Mouse (Mus musculus) neural tube, embryonic 14.5 days (tissue): Measurements from ENCODE around the gene Gramd2. TPM values are rescaled to one million over a fixed set of nuclear protein-coding genes. Genes with fewer than 3 reads are reported as not detected.

Source experiments
- ATAC-seq: fragments of 200-750 bp; cut with Nextera tagmentation; 2 replicates; pipeline ENCODE4 v1.8.0; 2017; ENCODE audit warnings: low read depth, mild to moderate bottlenecking, moderate TSS enrichment, moderate library complexity
- H3K27ac ChIP-seq: fragments of 300-500 bp; sonication (generic); 2 replicates; pipeline ENCODE4 v1.5.1; 2014; ENCODE audit warnings: low read depth, mild to moderate bottlenecking, control low read depth, low read length, moderate library complexity, mixed read lengths
- H3K27me3 ChIP-seq: fragments of 300-500 bp; sonication (generic); 2 replicates; pipeline ENCODE4 v1.6.1; 2014; ENCODE audit warnings: low read length; ENCODE audit not compliant: control insufficient read depth, insufficient read depth
- H3K36me3 ChIP-seq: fragments of 300-500 bp; sonication (generic); 2 replicates; pipeline ENCODE4 v1.6.1; 2014; ENCODE audit warnings: low read length, mixed read lengths; ENCODE audit not compliant: control insufficient read depth, insufficient read depth
- H3K4me1 ChIP-seq: fragments of 300-500 bp; sonication (generic); 2 replicates; pipeline ENCODE4 v1.6.1; 2014; ENCODE audit warnings: low read length; ENCODE audit not compliant: control insufficient read depth, insufficient read depth
- H3K4me2 ChIP-seq: fragments of 300-500 bp; sonication (generic); 2 replicates; pipeline ENCODE4 v1.6.1; 2014; ENCODE audit warnings: mild to moderate bottlenecking, low read depth, low read length, control low read depth
- H3K4me3 ChIP-seq: fragments of 300-500 bp; sonication (generic); 2 replicates; pipeline ENCODE4 v1.5.1; 2014; ENCODE audit warnings: low read depth, low read length, control low read depth, mixed read lengths
- H3K9ac ChIP-seq: fragments of 300-500 bp; sonication (generic); replicated peaks from 2 replicates; pipeline ENCODE4 v1.6.1; 2014; ENCODE audit warnings: low read depth, mild to moderate bottlenecking, control low read depth, low read length, mixed read lengths
- H3K9me3 ChIP-seq: fragments of 300-500 bp; sonication (generic); 2 replicates; pipeline ENCODE4 v1.6.1; 2016; ENCODE audit warnings: low read length; ENCODE audit not compliant: control insufficient read depth
- WGBS: fragments of 180-500 bp; shearing (Covaris S2); extraction: QIAGEN DNeasy Blood & Tissue Kit; methylation state at CpG from one replicate; pipeline ENCODE4 v1.1.7; 2014; 5-methylcytosine and 5-hydroxymethylcytosine counted together
- polyA plus RNA-seq: library from polyadenylated mRNA; unstranded; fragments of >200 nt; fragmentation: Nextera tagmentation; extraction: Ambion mirVana; gene quantifications from 2 replicates; pipeline ENCODE4 v1.2.1, GENCODE M21; 2014

Gramd2 gene
- polyA plus RNA-seq = 3.1 and 6.0 TPM in 2 replicates

DNA sequence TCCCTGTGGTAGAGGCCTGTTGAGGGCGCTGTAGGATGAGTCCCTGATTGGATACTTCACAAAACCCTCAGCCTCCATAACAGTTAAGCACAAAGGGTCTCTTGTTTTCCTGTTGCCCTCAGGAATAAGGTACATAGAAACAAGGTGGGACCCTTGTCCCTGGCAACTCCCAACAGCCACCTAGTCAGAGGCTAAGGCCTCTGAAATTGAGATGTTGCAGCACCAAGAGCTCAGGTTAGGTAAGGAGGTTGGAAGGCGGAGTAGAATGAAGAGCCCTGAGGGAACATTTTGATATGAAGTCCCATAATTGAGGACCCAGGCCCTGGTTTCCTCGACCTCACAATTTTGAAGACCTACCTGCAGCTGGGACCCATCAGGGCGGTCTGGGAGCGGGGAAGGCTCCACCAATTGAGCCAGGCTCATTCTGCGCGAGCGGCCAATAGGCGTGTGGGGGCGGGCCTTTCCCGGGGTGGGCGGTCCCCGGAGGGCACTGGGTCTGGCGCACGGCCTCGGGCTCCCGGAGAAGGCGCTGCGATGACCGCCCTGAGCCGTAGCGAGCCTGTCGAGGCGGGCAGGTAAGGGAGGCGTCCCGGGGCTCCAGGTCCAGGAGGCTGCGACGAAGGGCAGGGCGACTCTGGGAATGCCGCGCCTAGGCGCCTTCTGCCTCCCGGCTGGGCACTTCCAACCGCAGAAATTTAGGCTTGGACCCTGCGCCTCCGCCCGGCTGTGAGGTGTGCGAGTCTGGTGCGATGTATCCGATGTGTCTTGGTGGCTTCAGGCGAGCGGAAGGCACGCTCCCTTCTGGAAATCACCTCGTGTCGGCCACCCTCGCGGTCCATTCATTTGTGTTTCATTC, at the start of gene Gramd2:
Gene Gramd2, plus strand, starts transcription at position 467 of the 856 bp plus-strand sequence.
- H3K36me3 ChIP-seq = peaks cover 35% of the 10 kb centered on the region
- H3K9ac ChIP-seq = peak within 1 kb of the TSS; percentile 56
- peak within 1 kb of the TSS; percentile 48 for H3K4me3 ChIP-seq
- 2% methylated on average over 47 of the region's 47 CpGs for WGBS
- H3K4me1 ChIP-seq = peaks cover 7% of the 10 kb centered on the region; the same call in 1 of the 2 replicates
- peak within 1 kb of the TSS; percentile 86 for H3K4me2 ChIP-seq
- H3K27me3 ChIP-seq = peaks cover 7% of the 10 kb centered on the region
- H3K27ac ChIP-seq = no peak within 1 kb of the TSS
- no peaks in the 10 kb centered on the region for H3K9me3 ChIP-seq
- peak; percentile 93 for ATAC-seq

DNA sequence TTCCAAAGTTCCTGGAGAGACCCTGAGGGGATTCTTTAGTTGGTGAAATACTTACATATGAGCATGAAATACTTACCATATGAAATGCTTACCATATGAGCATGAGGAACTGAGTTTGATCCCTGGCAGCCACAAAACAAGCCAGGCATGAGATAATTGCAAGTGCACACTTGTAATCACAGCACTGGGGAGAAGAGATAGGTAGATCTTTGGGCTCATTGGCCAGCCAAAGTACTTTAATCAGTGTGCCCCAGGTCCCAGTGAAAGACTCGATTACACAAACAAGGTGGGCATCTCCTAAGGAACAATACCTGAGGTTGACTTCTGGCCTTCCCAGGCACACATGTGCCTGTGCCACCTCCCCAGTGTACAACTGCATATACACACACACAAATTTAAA, 41.6 kb upstream of the Gramd2 start:
- Histone ChIP-seq H3K27me3 (no peaks in the 10 kb centered on the region), H3K4me3 (no peak overlapping the region), H3K4me2 (no peak overlapping the region), H3K27ac (no peak overlapping the region), H3K36me3 (peaks cover 79% of the 10 kb centered on the region), H3K9me3 (no peaks in the 10 kb centered on the region), H3K9ac (no peak overlapping the region), H3K4me1 (no peaks in the 10 kb centered on the region)
- WGBS = 85% methylated on average over 1 of the region's 1 CpGs
- no peak for ATAC-seq

DNA sequence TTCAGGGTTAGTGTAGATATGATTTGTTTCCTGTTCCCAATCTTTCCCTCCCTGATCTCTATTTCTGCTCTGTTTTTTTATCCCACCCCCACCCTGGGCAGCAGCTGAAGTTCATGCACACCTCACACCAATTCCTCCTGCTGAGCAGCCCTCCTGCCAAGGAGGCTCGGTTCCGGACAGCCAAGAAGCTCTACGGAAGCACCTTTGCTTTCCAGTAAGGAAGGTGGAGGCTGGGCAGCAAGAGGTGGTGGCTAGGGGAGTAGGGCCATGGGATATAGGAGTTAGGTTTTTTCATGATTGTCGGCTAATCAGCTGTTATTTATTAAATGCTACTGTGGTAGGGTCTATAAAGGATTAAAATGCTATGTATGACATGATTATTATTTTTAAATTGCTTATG, 40.0 kb upstream of the Gramd2 start:
- Histone ChIP-seq H3K27ac (no peak overlapping the region), H3K4me1 (no peaks in the 10 kb centered on the region), H3K27me3 (no peaks in the 10 kb centered on the region), H3K9me3 (no peaks in the 10 kb centered on the region), H3K4me3 (no peak overlapping the region), H3K9ac (no peak overlapping the region), H3K4me2 (no peak overlapping the region), H3K36me3 (peaks cover 69% of the 10 kb centered on the region)
- WGBS = 89% methylated on average over 4 of the region's 4 CpGs
- no peak for ATAC-seq

DNA sequence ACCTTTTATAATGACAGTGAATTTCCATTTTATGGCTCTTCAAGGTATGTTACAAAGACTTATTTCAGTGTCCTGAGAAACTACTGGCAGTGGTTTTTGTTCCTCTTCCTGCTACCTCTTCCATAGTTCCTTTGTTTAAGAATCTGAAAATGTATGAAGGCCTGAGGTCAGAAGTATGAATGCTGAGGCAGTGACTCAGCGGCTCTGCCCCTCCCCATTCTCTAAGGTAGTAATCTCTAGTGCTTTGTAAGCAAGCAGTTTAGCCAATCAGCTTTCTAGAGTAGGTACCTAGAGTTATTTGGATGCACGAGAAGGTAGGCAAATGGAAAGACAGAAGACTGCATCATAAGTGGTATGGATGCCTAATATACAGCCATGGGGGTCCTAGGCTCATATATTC, 38.6 kb upstream of the Gramd2 start:
- Histone ChIP-seq H3K9ac (no peak overlapping the region), H3K9me3 (no peaks in the 10 kb centered on the region), H3K4me2 (no peak overlapping the region), H3K27me3 (no peaks in the 10 kb centered on the region), H3K27ac (no peak overlapping the region), H3K36me3 (peaks cover 67% of the 10 kb centered on the region), H3K4me1 (no peaks in the 10 kb centered on the region), H3K4me3 (no peak overlapping the region)
- WGBS = 72% methylated on average over 2 of the region's 2 CpGs
- no peak for ATAC-seq

DNA sequence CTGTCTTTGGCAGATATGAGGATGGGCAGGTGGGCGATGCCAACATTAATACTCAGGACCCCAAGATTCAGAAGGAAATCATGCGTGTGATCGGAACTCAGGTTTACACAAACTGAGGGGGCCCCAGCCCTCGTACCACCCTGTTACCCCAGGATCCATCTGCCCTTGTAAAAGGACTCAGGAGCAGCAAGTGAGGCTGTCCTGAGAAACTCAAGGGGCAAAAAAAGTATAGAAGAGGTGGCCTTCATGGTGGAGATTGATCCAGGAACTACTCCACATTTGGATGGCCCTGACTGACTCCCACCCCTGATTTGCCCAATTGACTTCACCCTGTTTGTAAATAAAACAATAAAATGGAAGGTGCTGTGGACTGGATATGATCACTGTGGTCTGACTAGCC, 30.0 kb upstream of the Gramd2 start:
- Histone ChIP-seq H3K4me3 (no peak overlapping the region), H3K4me2 (no peak overlapping the region), H3K4me1 (no peaks in the 10 kb centered on the region), H3K27ac (no peak overlapping the region), H3K27me3 (no peaks in the 10 kb centered on the region), H3K9ac (no peak overlapping the region), H3K9me3 (no peaks in the 10 kb centered on the region), H3K36me3 (peaks cover 41% of the 10 kb centered on the region)
- no peak for ATAC-seq
- WGBS = 93% methylated on average over 4 of the region's 4 CpGs

DNA sequence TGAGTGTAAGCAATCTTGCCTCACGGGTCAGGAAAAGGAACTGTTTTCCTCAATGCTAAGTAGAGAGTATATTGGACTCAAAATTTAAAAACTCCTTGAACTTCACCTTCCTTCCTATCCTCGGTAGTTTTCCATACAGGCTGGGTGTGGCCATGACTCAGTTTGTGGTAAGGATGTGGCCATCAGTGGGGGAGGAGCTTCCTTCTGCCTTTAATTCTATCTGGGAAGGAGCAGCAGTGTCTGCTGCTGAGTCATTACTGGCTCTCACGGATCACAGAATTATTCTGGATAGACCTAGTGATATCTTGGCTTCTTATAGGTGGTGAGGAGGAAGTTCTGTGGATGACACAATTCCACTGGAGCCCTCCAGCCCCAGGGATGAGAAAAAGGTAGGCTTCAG, 26.6 kb upstream of the Gramd2 start:
- H3K4me1 ChIP-seq = peaks cover 8% of the 10 kb centered on the region; the same call in 1 of the 2 replicates
- peaks cover 18% of the 10 kb centered on the region for H3K36me3 ChIP-seq
- no peak overlapping the region for H3K27ac ChIP-seq
- H3K4me2 ChIP-seq = no peak overlapping the region
- no peak overlapping the region for H3K4me3 ChIP-seq
- H3K27me3 ChIP-seq = no peaks in the 10 kb centered on the region
- ATAC-seq = no peak
- no peak overlapping the region for H3K9ac ChIP-seq
- WGBS = 39% methylated on average over 3 of the region's 3 CpGs
- no peaks in the 10 kb centered on the region for H3K9me3 ChIP-seq

DNA sequence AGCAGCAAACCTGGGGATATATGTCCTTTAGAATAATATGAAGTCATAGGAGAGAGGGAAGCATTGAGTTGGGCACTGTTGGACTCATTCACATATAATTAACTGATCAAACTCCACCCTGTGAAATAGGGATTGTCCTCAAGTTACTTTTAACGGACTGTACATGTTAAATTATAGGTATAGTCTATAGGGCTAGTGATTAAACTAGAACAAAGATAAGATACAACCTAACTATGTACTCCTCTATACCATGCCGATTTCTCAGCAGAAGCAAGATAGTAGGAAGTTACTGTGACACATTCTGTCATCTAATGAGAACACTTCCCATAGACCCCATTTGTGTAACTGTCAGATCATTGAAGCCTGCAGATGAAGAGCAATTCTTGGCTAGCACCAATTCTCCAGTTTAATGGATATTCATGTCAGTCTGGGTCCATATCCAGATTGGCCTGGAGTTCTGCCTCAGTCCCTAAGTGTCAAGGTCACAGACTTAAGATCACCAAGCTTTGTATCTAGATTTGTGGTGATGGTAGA, 25.4 kb upstream of the Gramd2 start:
- Histone ChIP-seq H3K4me2 (no peak overlapping the region), H3K9ac (no peak overlapping the region), H3K4me3 (no peak overlapping the region), H3K27me3 (no peaks in the 10 kb centered on the region), H3K9me3 (no peaks in the 10 kb centered on the region), H3K36me3 (peaks cover 10% of the 10 kb centered on the region; the same call in 1 of the 2 replicates), H3K27ac (no peak overlapping the region), H3K4me1 (peaks cover 19% of the 10 kb centered on the region)
- 89% methylated on average over 2 of the region's 2 CpGs for WGBS
- ATAC-seq = no peak

DNA sequence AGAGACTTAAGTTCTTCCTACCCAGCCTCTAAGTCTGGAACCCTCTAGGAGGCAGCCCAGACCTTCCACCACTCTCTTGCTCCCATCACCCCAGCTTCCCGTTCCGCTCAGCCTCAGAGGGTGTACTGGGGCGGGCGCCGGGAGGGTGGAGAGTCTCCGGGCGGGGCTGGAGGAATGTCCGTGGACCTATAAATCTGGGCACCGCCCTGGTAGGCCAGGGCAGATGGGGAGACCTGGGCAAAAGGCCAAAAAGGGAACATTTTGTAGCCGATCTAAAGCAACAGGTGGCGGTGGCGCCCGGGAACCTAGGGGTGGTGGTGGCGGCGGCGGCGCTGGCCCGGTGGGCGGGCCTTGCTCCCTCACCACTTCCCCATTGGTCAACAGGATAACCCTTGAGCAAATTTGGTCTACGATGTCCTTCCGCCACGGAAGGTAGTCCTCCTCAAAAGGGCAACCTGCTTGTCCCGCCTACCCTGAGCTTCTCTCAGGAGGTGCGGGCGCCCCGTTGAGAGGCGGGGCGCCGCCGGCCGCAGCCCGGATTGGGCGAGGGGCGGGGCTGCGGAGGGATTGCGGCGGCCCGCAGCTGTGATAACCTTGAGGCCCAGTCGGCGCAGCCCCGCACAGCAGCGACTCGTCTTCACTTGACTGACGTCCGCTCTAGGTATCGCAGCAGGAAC, 23.8 kb upstream of the Gramd2 start, which contains the start of gene Pkm:
Gene Pkm, plus strand, starts transcription at position 411 of the 677 bp plus-strand sequence.
- peaks cover 34% of the 10 kb centered on the region for H3K4me1 ChIP-seq
- peak within 1 kb of the TSS; percentile 97 for H3K27ac ChIP-seq
- H3K4me3 ChIP-seq = peak within 1 kb of the TSS; percentile 75
- under 1% methylated on average over 45 of the region's 46 CpGs for WGBS
- H3K4me2 ChIP-seq = peak within 1 kb of the TSS; percentile 67
- peak; percentile 92 for ATAC-seq
- H3K27me3 ChIP-seq = no peaks in the 10 kb centered on the region
- no peaks in the 10 kb centered on the region for H3K9me3 ChIP-seq
- H3K36me3 ChIP-seq = peaks cover 3% of the 10 kb centered on the region; the same call in 1 of the 2 replicates
- peak within 1 kb of the TSS; percentile 88 for H3K9ac ChIP-seq
